Mouse (Mus musculus) ES-Bruce4 (cell line): Measurements from ENCODE around the gene Irf8. TPM values are rescaled to one million over a fixed set of nuclear protein-coding genes. Genes with fewer than 3 reads are reported as not detected.

Source experiments
- H3K27ac ChIP-seq: 2 replicates; pipeline ENCODE4 v1.5.1; 2012; ENCODE audit warnings: low read length, inconsistent platforms; ENCODE audit not compliant: insufficient read depth
- H3K27me3 ChIP-seq: 2 replicates; pipeline ENCODE4 v1.6.1; 2012; ENCODE audit warnings: mild to moderate bottlenecking, low read length, inconsistent platforms; ENCODE audit not compliant: control insufficient read depth, poor library complexity, insufficient read depth, severe bottlenecking
- H3K36me3 ChIP-seq: 2 replicates; pipeline ENCODE4 v1.6.1; 2012; ENCODE audit warnings: inconsistent platforms, mild to moderate bottlenecking, low read length, moderate library complexity; ENCODE audit not compliant: control insufficient read depth, poor library complexity, insufficient read depth, severe bottlenecking
- H3K4me1 ChIP-seq: one replicate; pipeline ENCODE4 v1.8.1; 2011; ENCODE audit warnings: low read length; ENCODE audit not compliant: control insufficient read depth, insufficient read depth
- H3K4me3 ChIP-seq: 2 replicates; pipeline ENCODE4 v1.5.1; 2011; ENCODE audit warnings: low read depth, mild to moderate bottlenecking, low read length
- H3K9ac ChIP-seq: 2 replicates; pipeline ENCODE4 v1.6.1; 2012; ENCODE audit warnings: low read depth, mild to moderate bottlenecking, inconsistent platforms; ENCODE audit not compliant: poor library complexity, severe bottlenecking
- H3K9me3 ChIP-seq: replicated peaks from 2 replicates; pipeline ENCODE4 v1.6.1; 2012; ENCODE audit warnings: mild to moderate bottlenecking, low read length, inconsistent platforms; ENCODE audit not compliant: control insufficient read depth, poor library complexity, insufficient read depth, severe bottlenecking
- CTCF ChIP-seq: IDR thresholded peaks from one replicate; pipeline ENCODE4 v1.8.1; 2011; ENCODE audit warnings: low read depth, low read length
- EP300 ChIP-seq: IDR thresholded peaks from 2 replicates; pipeline ENCODE4 v1.6.1; 2011; ENCODE audit warnings: low read depth, low read length; ENCODE audit not compliant: insufficient read depth
- POLR2A ChIP-seq: IDR thresholded peaks from one replicate; pipeline ENCODE4 v1.8.1; 2011; ENCODE audit warnings: low read length; ENCODE audit not compliant: insufficient read depth
- polyA plus RNA-seq: library from polyadenylated mRNA; stranded (reverse); fragments of >200 nt; gene quantifications from 2 replicates; pipeline ENCODE4 v1.2.4, GENCODE M21; 2011; ENCODE audit warnings: low read depth; ENCODE audit not compliant: missing spikeins, insufficient read depth, insufficient read length

Irf8 gene
- polyA plus RNA-seq, 1 experiment, result 0.91 TPM

DNA sequence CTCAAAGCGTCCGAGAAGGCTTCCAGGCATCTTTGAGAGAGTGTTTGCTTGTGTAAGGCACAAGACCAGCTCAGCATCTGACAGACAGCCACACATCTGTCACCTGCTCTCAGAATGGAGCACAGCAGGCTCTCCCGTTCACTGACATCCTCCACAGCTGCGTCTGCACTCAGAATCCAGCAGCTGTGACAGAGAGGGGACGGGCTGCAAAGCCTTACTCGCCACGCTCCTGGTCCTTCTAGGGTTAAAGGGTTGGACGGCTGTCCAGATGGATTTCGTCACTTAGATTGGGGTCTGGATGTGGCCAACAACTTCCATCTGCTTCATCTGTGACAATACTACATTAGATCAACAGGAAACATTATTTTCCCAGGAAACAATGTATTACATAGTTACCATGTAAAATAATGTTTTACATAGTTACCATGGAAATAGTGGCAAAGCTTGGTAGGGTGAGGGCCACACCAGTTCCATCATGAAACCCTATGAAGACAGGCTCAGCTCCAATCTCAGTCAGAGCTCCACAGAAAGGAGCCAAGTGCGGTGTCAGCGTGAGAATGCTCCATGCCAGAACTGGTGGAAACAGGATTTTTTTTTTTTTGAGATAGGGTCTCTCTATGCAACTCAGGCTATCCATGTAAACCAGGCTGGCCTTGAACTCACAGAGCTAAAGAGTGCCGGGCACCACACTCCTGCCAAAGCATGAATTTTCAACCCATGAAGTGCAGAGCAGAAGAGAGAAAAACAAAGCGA is 39.6 kb upstream of the Irf8 start:
- Histone ChIP-seq H3K27ac (no peak overlapping the region), H3K4me3 (no peak overlapping the region), H3K4me1 (no peaks in the 10 kb centered on the region), H3K9me3 (no peaks in the 10 kb centered on the region), H3K36me3 (no peaks in the 10 kb centered on the region), H3K9ac (no peak overlapping the region), H3K27me3 (no peaks in the 10 kb centered on the region)
- TF ChIP-seq CTCF, result no peak
- no peak for TF ChIP-seq EP300
- no peak for TF ChIP-seq POLR2A

DNA sequence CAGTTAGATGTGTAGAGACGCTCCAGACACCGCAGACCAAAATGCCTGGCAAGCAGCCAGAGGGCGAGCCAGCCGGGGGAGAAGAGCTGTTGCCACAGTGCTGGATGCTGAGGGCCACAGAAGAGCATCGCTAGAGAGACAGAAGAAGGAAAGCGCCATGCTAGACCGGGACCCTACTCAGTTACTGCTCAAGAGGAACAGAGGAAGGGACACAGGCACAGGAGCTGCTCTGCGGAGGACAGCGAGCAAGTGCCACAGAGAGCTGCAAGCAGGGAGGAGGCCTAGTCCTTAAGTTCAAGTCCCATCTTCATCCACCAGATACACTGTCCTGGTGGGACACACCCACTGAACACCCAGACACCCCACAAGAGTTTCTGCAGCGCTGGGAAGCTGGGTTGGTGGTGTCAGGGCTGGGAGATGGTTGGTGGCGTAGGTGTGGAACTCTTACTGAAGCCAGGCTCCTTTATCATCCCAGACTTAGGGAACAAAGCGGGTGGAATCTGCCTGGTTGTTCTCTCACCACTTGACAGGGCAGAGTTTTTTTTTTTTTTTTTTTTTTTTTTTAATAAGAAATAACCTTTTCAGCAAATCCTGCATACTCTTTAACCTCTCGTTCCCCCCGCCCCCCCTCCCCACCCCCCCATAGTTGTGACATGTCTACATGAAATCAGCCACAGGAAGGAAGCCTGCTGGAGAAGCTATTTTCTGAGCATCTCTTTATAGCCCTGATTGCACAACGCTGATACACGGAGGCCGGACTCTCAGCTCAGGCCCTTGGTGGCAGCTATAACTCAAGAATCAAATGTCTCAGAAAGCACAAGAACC is 38.8 kb upstream of the Irf8 start:
- Histone ChIP-seq H3K4me1 (no peaks in the 10 kb centered on the region), H3K4me3 (no peak overlapping the region), H3K9ac (no peak overlapping the region), H3K27ac (no peak overlapping the region), H3K9me3 (no peaks in the 10 kb centered on the region), H3K36me3 (no peaks in the 10 kb centered on the region), H3K27me3 (no peaks in the 10 kb centered on the region)
- no peak for TF ChIP-seq EP300
- no peak for TF ChIP-seq POLR2A
- TF ChIP-seq CTCF, result no peak

DNA sequence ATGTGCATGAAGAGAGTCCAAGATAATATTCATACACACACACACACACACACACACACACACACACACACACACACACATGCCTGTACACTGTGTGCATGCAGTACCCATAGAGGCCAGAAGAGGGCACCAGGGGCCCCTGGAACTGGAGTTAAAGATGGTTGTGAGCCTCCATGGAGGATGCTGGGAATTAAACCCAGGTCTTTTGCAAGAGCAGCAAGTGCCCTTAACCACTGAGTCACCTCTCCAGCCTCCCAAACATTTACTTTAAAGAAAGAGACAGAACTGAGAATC is 38.2 kb upstream of the Irf8 start:
- Histone ChIP-seq H3K4me1 (no peaks in the 10 kb centered on the region), H3K9me3 (no peaks in the 10 kb centered on the region), H3K27me3 (no peaks in the 10 kb centered on the region), H3K27ac (no peak overlapping the region), H3K36me3 (no peaks in the 10 kb centered on the region), H3K4me3 (no peak overlapping the region), H3K9ac (no peak overlapping the region)
- no peak for TF ChIP-seq EP300
- peak; percentile 55 for TF ChIP-seq CTCF
- no peak for TF ChIP-seq POLR2A

DNA sequence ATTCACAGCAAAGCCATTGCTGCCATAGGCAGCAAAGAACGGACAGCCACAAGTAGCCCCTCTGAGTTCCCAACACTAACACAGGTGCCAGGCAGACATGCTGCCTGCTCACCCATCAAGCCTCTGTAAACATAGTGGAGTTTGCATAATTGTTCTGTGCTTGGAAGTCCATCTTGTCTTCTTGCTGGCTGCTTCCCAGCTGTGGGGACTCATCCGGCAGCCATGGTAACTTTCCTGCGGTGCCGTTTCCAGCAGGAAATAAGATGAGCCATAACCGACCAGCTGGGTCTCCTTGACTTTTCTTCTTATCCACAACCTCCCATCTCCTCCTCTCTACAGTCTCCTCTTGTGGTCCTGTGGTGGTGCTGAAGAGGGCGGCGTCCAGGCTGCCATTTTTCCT is 37.7 kb upstream of the Irf8 start:
- no peaks in the 10 kb centered on the region for H3K36me3 ChIP-seq
- H3K9ac ChIP-seq, result no peak overlapping the region
- H3K27ac ChIP-seq, result no peak overlapping the region
- H3K9me3 ChIP-seq, result no peaks in the 10 kb centered on the region
- no peak overlapping the region for H3K4me3 ChIP-seq
- no peaks in the 10 kb centered on the region for H3K4me1 ChIP-seq
- TF ChIP-seq POLR2A (no peak), CTCF (no peak), EP300 (no peak)
- H3K27me3 ChIP-seq, result no peaks in the 10 kb centered on the region

DNA sequence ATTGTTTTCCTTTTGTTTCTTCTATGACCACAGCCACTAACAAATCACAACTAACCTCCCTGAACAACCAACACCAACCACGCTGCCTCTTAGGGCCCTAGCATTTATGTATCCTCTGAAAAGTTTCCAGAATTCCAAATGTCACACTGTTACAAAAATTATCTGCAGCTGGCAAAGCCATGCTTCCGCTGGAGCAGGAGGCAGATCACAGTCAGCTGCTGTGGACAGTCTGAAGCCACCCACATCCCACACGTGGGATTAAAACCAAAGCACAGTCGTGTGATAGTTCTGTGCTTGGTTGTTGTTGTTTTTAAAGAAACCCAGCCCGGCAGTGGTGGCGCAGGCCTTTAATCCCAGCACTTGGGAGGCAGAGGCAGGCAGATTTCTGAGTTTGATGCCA is 37.1 kb upstream of the Irf8 start:
- no peak for TF ChIP-seq CTCF
- TF ChIP-seq POLR2A, result no peak
- no peak for TF ChIP-seq EP300
- Histone ChIP-seq H3K36me3 (no peaks in the 10 kb centered on the region), H3K4me3 (no peak overlapping the region), H3K9me3 (no peaks in the 10 kb centered on the region), H3K4me1 (no peaks in the 10 kb centered on the region), H3K27me3 (no peaks in the 10 kb centered on the region), H3K27ac (no peak overlapping the region), H3K9ac (no peak overlapping the region)

DNA sequence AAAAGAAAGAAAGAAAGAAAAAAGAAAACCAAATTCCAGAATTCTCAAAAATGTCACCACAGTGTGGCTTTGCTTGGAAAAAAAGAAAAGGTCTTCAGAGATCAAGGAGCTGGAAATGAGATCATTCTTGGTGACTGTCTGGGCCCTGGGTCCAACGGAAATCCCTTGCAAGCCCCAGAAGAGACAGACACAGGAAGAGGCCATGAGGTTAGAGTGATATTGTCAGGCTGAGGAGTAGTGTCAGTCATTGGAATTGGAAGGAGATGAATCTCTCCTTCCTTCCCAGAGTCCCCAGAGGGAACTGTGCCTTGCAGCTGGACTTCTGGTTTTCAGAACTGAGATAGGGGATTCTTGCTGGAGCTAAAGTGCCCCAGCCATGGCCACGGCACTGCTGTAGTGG is 36.6 kb upstream of the Irf8 start:
- H3K4me1 ChIP-seq, result no peaks in the 10 kb centered on the region
- no peaks in the 10 kb centered on the region for H3K27me3 ChIP-seq
- no peak overlapping the region for H3K9ac ChIP-seq
- no peak overlapping the region for H3K27ac ChIP-seq
- no peaks in the 10 kb centered on the region for H3K36me3 ChIP-seq
- no peak overlapping the region for H3K4me3 ChIP-seq
- no peaks in the 10 kb centered on the region for H3K9me3 ChIP-seq
- TF ChIP-seq EP300 (no peak), POLR2A (no peak), CTCF (no peak)
